ENCODE assay signal across 14 mouse cellular contexts in genomic region chr15:68384571-68385335, GRCm38 (mm10).
"Had no signal": no experiment of that assay in that cellular context is flagged by ENCODE, and none has a peak within 500 bp of the region (broad histone marks: within the 10 kb centered on the region; RNA-seq: fewer than 3 reads in every experiment).

No protein-coding gene starts in this region.

- H3K4me2 ChIP-seq: kidney, embryonic 15.5 days; limb, embryonic 12.5 days; liver, embryonic 13.5 days; lung, embryonic 15.5 days; neural tube, embryonic 13.5 days had no signal

- H3K9ac ChIP-seq: kidney, embryonic 15.5 days; limb, embryonic 12.5 days; liver, embryonic 13.5 days; liver, postnatal 0 days; lung, embryonic 15.5 days; neural tube, embryonic 13.5 days had no signal

- H3K4me3 ChIP-seq: kidney, embryonic 15.5 days; limb, embryonic 12.5 days; liver, embryonic 13.5 days; lung, embryonic 15.5 days; neural tube, embryonic 13.5 days had no signal

- H3K36me3 ChIP-seq: kidney, embryonic 15.5 days; limb, embryonic 12.5 days; liver, embryonic 13.5 days; lung, embryonic 15.5 days; neural tube, embryonic 13.5 days had no signal

- H3K9me3 ChIP-seq: kidney, embryonic 15.5 days; limb, embryonic 12.5 days; liver, embryonic 13.5 days; lung, embryonic 15.5 days; neural tube, embryonic 13.5 days had no signal

- H3K27me3 ChIP-seq: kidney, embryonic 15.5 days; limb, embryonic 12.5 days; liver, embryonic 13.5 days; lung, embryonic 15.5 days; neural tube, embryonic 13.5 days had no signal

- DNase-seq: kidney, adult 2 months; kidney, postnatal 14 days; layer of hippocampus, postnatal 36 days; liver; liver, embryonic 13.5 days; liver, postnatal 0 days; right cerebral cortex, postnatal 14 days; thymus, adult 18-20 months; thymus, postnatal 14 days had no signal

- H3K27ac ChIP-seq: kidney, embryonic 15.5 days; limb, embryonic 12.5 days; liver, embryonic 13.5 days; lung, embryonic 15.5 days; neural tube, embryonic 13.5 days had no signal

- ATAC-seq: intestine, embryonic 16.5 days; liver, postnatal 0 days had no signal

- H3K4me1 ChIP-seq: kidney, embryonic 15.5 days; limb, embryonic 12.5 days; liver, embryonic 13.5 days; lung, embryonic 15.5 days; neural tube, embryonic 13.5 days had no signal
